Mouse (Mus musculus): Measurements from ENCODE around the gene Idh1. TPM values are rescaled to one million over a fixed set of nuclear protein-coding genes. Genes with fewer than 3 reads are reported as not detected.

The Idh1 gene
- polyA plus RNA-seq, 1 experiment from 2014 or later = 295 TPM

DNA sequence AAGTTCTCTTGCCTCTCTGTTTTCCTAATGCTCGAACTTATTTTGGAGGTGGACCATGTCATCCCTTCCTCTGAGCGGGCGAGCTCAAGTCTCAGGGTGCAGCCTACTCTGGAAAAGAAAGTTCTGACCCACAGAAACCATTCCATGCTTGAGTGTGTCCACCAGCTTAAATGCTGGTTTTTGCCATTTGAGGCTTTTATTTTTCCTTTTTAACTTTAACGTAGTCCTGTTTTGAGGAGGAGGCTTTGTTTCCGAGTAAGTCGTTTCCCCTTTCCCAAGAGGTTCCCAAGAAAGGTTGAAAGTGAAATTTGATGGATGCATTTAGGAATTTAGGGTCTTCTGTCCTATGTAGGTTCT, 752 bp upstream of the Idh1 start:
- Histone ChIP-seq H3K9me3 (replicated peaks) (no peaks in the 10 kb centered on the region), H3K4me1 (peaks cover 25% of the 10 kb centered on the region), H3K27ac (replicated peaks) (peak overlapping the region; percentile 93), H3K4me3 (peak overlapping the region; percentile 92), H3K27me3 (ENCODE audit: low read depth, poor library complexity, severe bottlenecking) (no peaks in the 10 kb centered on the region), H3K36me3 (peaks cover 11% of the 10 kb centered on the region)
- WGBS = under 1% methylated on average over 6 of the region's 6 CpGs
- no peak for DNase-seq (ENCODE audit: low spot score)

DNA sequence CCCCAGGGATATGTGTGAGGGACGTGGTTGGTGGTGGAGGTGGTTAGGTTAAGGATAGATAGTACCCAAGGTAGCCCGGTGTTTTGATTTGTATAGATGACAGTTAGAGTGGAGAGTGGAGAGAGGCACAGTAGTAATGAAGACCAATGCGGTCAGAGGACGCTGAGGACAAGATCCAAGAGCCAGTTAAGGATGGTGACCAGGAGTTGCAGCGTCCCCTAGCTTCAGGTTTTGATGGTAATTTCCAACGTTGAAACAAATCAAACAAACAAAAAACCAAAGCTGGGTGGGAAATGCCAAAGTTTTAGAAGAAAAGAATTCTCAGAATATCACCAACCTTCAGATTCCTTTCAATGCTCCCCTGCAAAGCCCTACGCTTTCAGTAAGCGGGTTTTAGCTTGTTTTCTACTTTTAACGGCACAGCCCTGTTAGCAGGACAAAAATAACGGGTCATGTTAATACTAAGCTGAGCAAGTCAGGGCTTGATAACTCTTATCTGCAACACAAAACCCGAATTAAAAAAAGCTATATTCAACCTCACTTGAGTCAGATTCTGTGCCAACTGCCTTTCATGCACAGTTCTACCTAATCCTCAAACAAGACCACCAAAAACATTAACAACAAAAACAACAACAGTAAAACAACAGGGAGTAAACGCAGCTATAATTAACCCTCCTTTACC, 635 bp downstream of the Idh1 start:
- Histone ChIP-seq H3K9me3 (replicated peaks) (no peaks in the 10 kb centered on the region), H3K36me3 (peaks cover 6% of the 10 kb centered on the region), H3K27me3 (ENCODE audit: low read depth, poor library complexity, severe bottlenecking) (no peaks in the 10 kb centered on the region), H3K27ac (replicated peaks) (peak overlapping the region; percentile 93), H3K4me1 (peaks cover 25% of the 10 kb centered on the region), H3K4me3 (peak overlapping the region; percentile 92)
- WGBS = 29% methylated on average over 12 of the region's 12 CpGs
- DNase-seq (ENCODE audit: low spot score) = no peak

DNA sequence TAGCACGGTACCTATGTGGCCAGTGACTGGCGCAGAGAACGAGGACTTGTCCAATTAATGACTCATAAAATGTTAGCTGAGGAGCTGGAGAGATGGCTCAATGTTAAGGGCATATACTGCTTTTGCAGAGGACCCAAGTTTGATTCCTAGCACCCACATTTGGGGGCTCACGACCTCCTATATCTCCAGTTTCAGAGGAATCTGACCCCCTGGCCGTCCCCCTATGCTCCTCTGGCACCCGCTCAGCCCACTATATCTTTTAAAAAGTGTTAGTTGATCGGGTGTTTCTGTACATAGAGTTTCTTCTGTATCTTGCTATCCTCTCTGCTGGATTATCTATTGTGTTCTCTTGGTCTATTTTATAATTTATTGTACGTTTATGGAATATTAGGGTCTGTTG, 1.3 kb downstream of the Idh1 start:
- no peaks in the 10 kb centered on the region for H3K36me3 ChIP-seq
- H3K27ac ChIP-seq (replicated peaks) = no peak overlapping the region
- H3K4me1 ChIP-seq = peaks cover 25% of the 10 kb centered on the region
- no peaks in the 10 kb centered on the region for H3K9me3 ChIP-seq (replicated peaks)
- DNase-seq (ENCODE audit: low spot score) = no peak
- H3K4me3 ChIP-seq = no peak overlapping the region
- no peaks in the 10 kb centered on the region for H3K27me3 ChIP-seq (ENCODE audit: low read depth, poor library complexity, severe bottlenecking)
- WGBS = 87% methylated on average over 8 of the region's 8 CpGs

DNA sequence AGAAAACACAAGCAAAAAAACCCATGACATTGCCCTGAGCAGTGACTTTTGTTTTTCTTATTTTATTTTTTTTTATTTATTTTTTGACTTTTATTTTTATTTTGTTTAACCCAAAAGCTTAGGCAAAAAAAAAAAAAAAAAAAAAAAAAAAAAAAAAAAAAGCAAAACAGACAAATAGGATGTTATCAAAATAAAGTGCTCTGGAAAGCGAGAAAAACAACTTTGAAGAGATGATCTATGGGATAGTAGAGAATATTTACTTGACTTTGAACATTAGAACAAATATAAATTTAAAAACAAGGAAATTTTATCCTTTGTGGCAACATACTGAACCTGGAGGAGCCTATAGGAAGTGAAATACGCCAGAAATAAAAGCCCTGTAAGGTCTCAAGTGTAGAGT, 2.3 kb downstream of the Idh1 start:
- no peak for DNase-seq (ENCODE audit: low spot score)
- Histone ChIP-seq H3K36me3 (no peaks in the 10 kb centered on the region), H3K27ac (replicated peaks) (no peak overlapping the region), H3K4me3 (no peak overlapping the region), H3K27me3 (ENCODE audit: low read depth, poor library complexity, severe bottlenecking) (no peaks in the 10 kb centered on the region), H3K9me3 (replicated peaks) (no peaks in the 10 kb centered on the region), H3K4me1 (peaks cover 30% of the 10 kb centered on the region)
- WGBS = 84% methylated on average over 2 of the region's 2 CpGs

- no peak for DNase-seq (ENCODE audit: low spot score)
- H3K36me3 ChIP-seq = no peaks in the 10 kb centered on the region
- WGBS = 91% methylated on average over 5 of the region's 5 CpGs
- H3K27ac ChIP-seq (replicated peaks) = no peak overlapping the region
- no peaks in the 10 kb centered on the region for H3K27me3 ChIP-seq (ENCODE audit: low read depth, poor library complexity, severe bottlenecking)
- H3K9me3 ChIP-seq (replicated peaks) = no peaks in the 10 kb centered on the region
- no peak overlapping the region for H3K4me3 ChIP-seq
- peaks cover 31% of the 10 kb centered on the region for H3K4me1 ChIP-seq
These were observed 4.8 kb downstream of the Idh1 start for GRCm38 (mm10) chr1:65181459-65181858.

GRCm38 (mm10) chr1:65179634-65180249, 6.6 kb downstream of the Idh1 start:
- H3K36me3 ChIP-seq = peaks cover 1% of the 10 kb centered on the region
- peak overlapping the region; percentile 72 for H3K4me3 ChIP-seq
- no peaks in the 10 kb centered on the region for H3K27me3 ChIP-seq (ENCODE audit: low read depth, poor library complexity, severe bottlenecking)
- peaks cover 29% of the 10 kb centered on the region for H3K4me1 ChIP-seq
- H3K27ac ChIP-seq (replicated peaks) = peak overlapping the region; percentile 96
- DNase-seq (ENCODE audit: low spot score) = peak; percentile 39
- 7% methylated on average over 11 of the region's 11 CpGs for WGBS
- H3K9me3 ChIP-seq (replicated peaks) = no peaks in the 10 kb centered on the region

DNA sequence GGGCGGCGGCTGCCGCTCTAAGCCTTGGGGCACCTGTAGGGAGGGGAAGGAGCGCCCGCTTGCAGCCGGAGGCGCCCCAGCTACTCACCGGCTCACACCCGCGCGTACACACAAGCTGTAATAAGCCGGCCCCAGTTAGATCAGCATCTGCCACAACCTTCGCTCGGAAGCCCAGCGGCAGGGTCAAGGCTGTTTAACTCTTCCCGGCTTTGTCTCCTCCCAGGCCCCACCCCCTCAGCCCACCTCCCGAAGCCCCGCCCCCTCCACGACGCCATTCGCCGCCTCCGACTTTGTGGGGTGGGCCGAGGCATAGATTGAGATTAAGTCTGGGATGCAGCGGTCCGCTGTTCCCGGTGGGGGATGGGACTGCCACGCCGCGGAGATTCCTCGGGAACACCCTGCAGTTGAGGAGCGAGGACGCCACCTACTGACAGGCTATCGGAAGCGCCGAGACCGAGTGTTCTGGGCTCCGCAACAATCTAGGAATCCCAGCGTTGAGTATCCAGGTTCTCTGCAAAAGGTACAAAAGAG, 7.3 kb downstream of the Idh1 start:
- H3K9me3 ChIP-seq (replicated peaks) = no peaks in the 10 kb centered on the region
- peak overlapping the region; percentile 96 for H3K27ac ChIP-seq (replicated peaks)
- peak; percentile 98 for DNase-seq (ENCODE audit: low spot score)
- H3K4me1 ChIP-seq = peaks cover 29% of the 10 kb centered on the region
- H3K36me3 ChIP-seq = peaks cover 9% of the 10 kb centered on the region
- H3K4me3 ChIP-seq = peak overlapping the region; percentile 72
- H3K27me3 ChIP-seq (ENCODE audit: low read depth, poor library complexity, severe bottlenecking) = no peaks in the 10 kb centered on the region
- under 1% methylated on average over 39 of the region's 39 CpGs for WGBS

- Histone ChIP-seq H3K36me3 (peaks cover 15% of the 10 kb centered on the region), H3K27ac (replicated peaks) (peak overlapping the region; percentile 96), H3K4me3 (peak overlapping the region; percentile 72), H3K4me1 (peaks cover 29% of the 10 kb centered on the region), H3K9me3 (replicated peaks) (no peaks in the 10 kb centered on the region), H3K27me3 (ENCODE audit: low read depth, poor library complexity, severe bottlenecking) (no peaks in the 10 kb centered on the region)
- 8% methylated on average over 27 of the region's 27 CpGs for WGBS
- DNase-seq (ENCODE audit: low spot score) = peak; percentile 90
These were observed 8.0 kb downstream of the Idh1 start for GRCm38 (mm10) chr1:65178126-65178901.

DNA sequence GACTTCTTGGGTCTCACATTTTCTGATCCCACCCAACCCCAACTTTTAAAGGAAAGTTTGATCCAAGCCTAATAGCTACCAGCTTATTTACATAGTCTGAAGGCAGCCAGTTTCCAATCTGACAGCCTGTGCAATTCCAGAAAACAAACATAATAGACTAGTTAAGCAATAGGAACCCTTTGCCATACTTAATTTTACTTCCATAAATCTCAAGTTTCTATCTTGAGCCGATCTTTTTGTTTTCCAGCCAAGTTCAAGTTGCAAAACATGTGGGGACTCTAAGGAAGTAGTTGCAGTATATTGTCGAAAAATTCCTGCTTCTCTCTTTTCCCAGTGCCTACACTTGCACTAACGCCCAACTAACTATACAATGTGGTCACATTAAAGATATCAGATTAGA, 8.8 kb downstream of the Idh1 start:
- H3K27ac ChIP-seq (replicated peaks) = 0 out of 2 replicates have a peak overlapping the region, but pooled peaks have one; percentile 96
- DNase-seq (ENCODE audit: low spot score) = no peak

DNA sequence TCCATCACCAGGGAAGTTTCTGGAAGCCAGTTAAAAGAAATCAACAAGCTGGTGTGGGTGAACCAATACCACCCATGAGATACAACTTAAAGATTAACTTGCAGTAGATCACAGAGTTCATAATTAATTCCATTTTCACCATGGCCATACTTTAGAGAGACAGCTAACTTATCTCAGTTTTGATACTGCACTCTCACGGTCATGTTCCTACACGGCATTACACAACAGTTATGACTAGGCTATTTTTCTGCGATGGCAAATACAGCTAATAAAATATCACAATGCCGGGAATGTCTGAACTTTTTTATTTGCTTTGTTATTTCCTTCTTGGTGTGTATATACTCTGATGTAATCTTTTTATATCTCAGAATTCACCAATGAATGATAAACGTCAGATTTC, 9.4 kb downstream of the Idh1 start:
- H3K4me3 ChIP-seq = peak overlapping the region; percentile 72; the same call in 1 of the 2 replicates
- H3K9me3 ChIP-seq (replicated peaks) = no peaks in the 10 kb centered on the region
- H3K4me1 ChIP-seq = peaks cover 36% of the 10 kb centered on the region
- H3K36me3 ChIP-seq = peaks cover 29% of the 10 kb centered on the region
- WGBS = 93% methylated on average over 5 of the region's 5 CpGs
- no peaks in the 10 kb centered on the region for H3K27me3 ChIP-seq (ENCODE audit: low read depth, poor library complexity, severe bottlenecking)
- no peak overlapping the region for H3K27ac ChIP-seq (replicated peaks)
- no peak for DNase-seq (ENCODE audit: low spot score)

More for the DNA sequence above, 8.8 kb downstream of the Idh1 start:
- no peaks in the 10 kb centered on the region for H3K27me3 ChIP-seq (ENCODE audit: low read depth, poor library complexity, severe bottlenecking)
- no peaks in the 10 kb centered on the region for H3K9me3 ChIP-seq (replicated peaks)
- H3K4me3 ChIP-seq = peak overlapping the region; percentile 72
- H3K4me1 ChIP-seq = peaks cover 31% of the 10 kb centered on the region
- 79% methylated on average over 3 of the region's 3 CpGs for whole genome bisulfite sequencing
- peaks cover 24% of the 10 kb centered on the region for H3K36me3 ChIP-seq

- 85% methylated on average over 4 of the region's 4 CpGs for WGBS
- H3K27ac ChIP-seq (replicated peaks) = no peak overlapping the region
- H3K4me1 ChIP-seq = peaks cover 39% of the 10 kb centered on the region
- H3K36me3 ChIP-seq = peaks cover 37% of the 10 kb centered on the region
- H3K4me3 ChIP-seq = no peak overlapping the region
- DNase-seq (ENCODE audit: low spot score) = no peak
- no peaks in the 10 kb centered on the region for H3K9me3 ChIP-seq (replicated peaks)
- no peaks in the 10 kb centered on the region for H3K27me3 ChIP-seq (ENCODE audit: low read depth, poor library complexity, severe bottlenecking)
These were observed 10.1 kb downstream of the Idh1 start for GRCm38 (mm10) chr1:65176171-65176570.

- no peak for DNase-seq (ENCODE audit: low spot score)
- 94% methylated on average over 2 of the region's 2 CpGs for WGBS
- Histone ChIP-seq H3K36me3 (peaks cover 61% of the 10 kb centered on the region), H3K27me3 (ENCODE audit: low read depth, poor library complexity, severe bottlenecking) (no peaks in the 10 kb centered on the region), H3K4me3 (no peak overlapping the region), H3K9me3 (replicated peaks) (no peaks in the 10 kb centered on the region), H3K27ac (replicated peaks) (no peak overlapping the region), H3K4me1 (peaks cover 34% of the 10 kb centered on the region)
These were observed 12.6 kb downstream of the Idh1 start for GRCm38 (mm10) chr1:65173716-65174115.

Data from midbrain, embryonic 10.5 days (tissue).